Mouse (Mus musculus) ES-E14 (cell line): ENCODE measurements around the gene Rsph9. TPM values are rescaled to one million over a fixed set of nuclear protein-coding genes. Genes with fewer than 3 reads are reported as not detected.
A peak's percentile ranks its signal among the peaks of the same experiment; 100 is the strongest.

Source experiments
- DNase-seq: peaks from one replicate; pipeline ENCODE4 v3.0.0-alpha.2; 2013; ENCODE audit warnings: low read depth, low spot score
- H3K27ac ChIP-seq: 2 replicates; pipeline ENCODE4 v1.5.1; 2012; ENCODE audit warnings: low read depth, mild to moderate bottlenecking, low read length, moderate library complexity, mixed read lengths; ENCODE audit not compliant: poor library complexity, insufficient read depth, severe bottlenecking
- H3K36me3 ChIP-seq: 2 replicates; pipeline ENCODE4 v1.6.1; 2012; ENCODE audit warnings: mild to moderate bottlenecking, low read length, moderate library complexity, mixed read lengths; ENCODE audit not compliant: control insufficient read depth, poor library complexity, insufficient read depth, severe bottlenecking
- H3K4me1 ChIP-seq, 2 experiments: fragments of 150-350 bp in 1 of 2; sonication (generic) in 1 of 2; 2 replicates each; pipeline ENCODE4 v1.6.1; 2012; ENCODE audit warnings: low read length in 2 of 2, mild to moderate bottlenecking in 1 of 2, mixed read lengths in 1 of 2; ENCODE audit not compliant: control insufficient read depth in 2 of 2, insufficient read depth in 2 of 2, poor library complexity in 1 of 2
- H3K4me3 ChIP-seq, 2 experiments: fragments of 150-350 bp in 1 of 2; sonication (generic) in 1 of 2; 2 replicates each; pipeline ENCODE4 v1.5.1; 2012; ENCODE audit warnings: low read length in 2 of 2, low read depth in 1 of 2, mild to moderate bottlenecking in 1 of 2, mixed read lengths in 1 of 2; ENCODE audit not compliant: insufficient read depth in 1 of 2, poor library complexity in 1 of 2, severe bottlenecking in 1 of 2
- H3K9ac ChIP-seq: 2 replicates; pipeline ENCODE4 v1.6.1; 2012; ENCODE audit warnings: low read depth, mild to moderate bottlenecking, low read length, mixed read lengths; ENCODE audit not compliant: poor library complexity, insufficient read depth, severe bottlenecking
- H3K9me3 ChIP-seq: fragments of 150-350 bp; sonication (generic); 2 replicates; pipeline ENCODE4 v1.6.1; 2012; ENCODE audit warnings: low read depth, mild to moderate bottlenecking, low read length; ENCODE audit not compliant: control insufficient read depth, insufficient read depth
- CHD2 ChIP-seq: IDR thresholded peaks from 2 replicates; pipeline ENCODE4 v1.6.1; 2014; ENCODE audit warnings: mild to moderate bottlenecking, low read depth, low read length, inconsistent platforms
- HCFC1 ChIP-seq: IDR thresholded peaks from 2 replicates; pipeline ENCODE4 v1.6.1; 2012; ENCODE audit warnings: low read length, inconsistent platforms, borderline replicate concordance; ENCODE audit not compliant: insufficient read depth
- MAFK ChIP-seq: IDR thresholded peaks from 2 replicates; pipeline ENCODE4 v1.6.1; 2014; ENCODE audit warnings: mild to moderate bottlenecking, low read depth, low read length, inconsistent platforms; ENCODE audit not compliant: insufficient read depth
- ZC3H11A ChIP-seq: IDR thresholded peaks from 2 replicates; pipeline ENCODE4 v1.6.1; 2012; ENCODE audit warnings: low read depth, mild to moderate bottlenecking, inconsistent platforms, low read length, borderline replicate concordance
- ZNF384 ChIP-seq: IDR thresholded peaks from 2 replicates; pipeline ENCODE4 v1.6.1; 2012; ENCODE audit warnings: low read depth, low read length, inconsistent platforms
- in situ Hi-C, 2 experiments: fragments of 600-800 bp; cut with MboI; formaldehyde crosslinking; loops; one replicate each; pipeline ENCODE4 v1.15.1; 2025; ENCODE audit warnings: low sequenced_read_pairs in 2 of 2, inconsistent platforms in 1 of 2; ENCODE audit not compliant: unreplicated experiment in 2 of 2
- total RNA-seq: library from RNA; depleted of rRNA; stranded (reverse); fragments of 300-350 nt; gene quantifications from 2 replicates; pipeline ENCODE4 v1.2.3, GENCODE M21; 2012

Gene Rsph9
- total RNA-seq, 1 experiment = 0.85 TPM

DNA sequence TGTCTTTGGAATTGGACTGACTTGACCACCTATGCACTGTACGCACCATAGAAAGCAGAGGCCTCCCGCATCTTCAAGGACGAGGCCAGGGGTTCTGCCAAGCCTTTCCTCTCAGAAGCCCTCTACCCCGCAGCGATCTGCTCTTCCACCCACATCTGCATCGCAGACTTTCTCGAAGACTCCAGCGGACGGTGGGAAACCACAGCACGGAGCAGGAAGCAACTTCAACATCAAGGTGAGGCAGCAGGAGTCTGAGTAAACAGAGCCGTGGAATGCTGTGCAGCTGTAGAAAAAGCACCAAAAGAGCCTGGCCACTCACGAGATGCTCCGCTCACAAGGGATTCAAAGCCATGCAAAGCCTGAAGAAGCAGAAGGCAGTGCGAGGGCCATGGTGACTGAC is 52.1 kb downstream of the Rsph9 start:
- Histone ChIP-seq H3K4me1 (0 out of 4 replicates have a peak, but pooled peaks cover 0 to 3% of the 10 kb centered on the region in 2 experiments), H3K36me3 (no peaks in the 10 kb centered on the region), H3K9me3 (no peaks in the 10 kb centered on the region), H3K4me3 (no peak overlapping the region), H3K27ac (no peak overlapping the region), H3K9ac (no peak overlapping the region)
- TF ChIP-seq ZNF384 (no peak), ZC3H11A (no peak), CHD2 (no peak), MAFK (no peak), HCFC1 (no peak)
- no peak for DNase-seq
- in situ Hi-C loops = no loop called here

DNA sequence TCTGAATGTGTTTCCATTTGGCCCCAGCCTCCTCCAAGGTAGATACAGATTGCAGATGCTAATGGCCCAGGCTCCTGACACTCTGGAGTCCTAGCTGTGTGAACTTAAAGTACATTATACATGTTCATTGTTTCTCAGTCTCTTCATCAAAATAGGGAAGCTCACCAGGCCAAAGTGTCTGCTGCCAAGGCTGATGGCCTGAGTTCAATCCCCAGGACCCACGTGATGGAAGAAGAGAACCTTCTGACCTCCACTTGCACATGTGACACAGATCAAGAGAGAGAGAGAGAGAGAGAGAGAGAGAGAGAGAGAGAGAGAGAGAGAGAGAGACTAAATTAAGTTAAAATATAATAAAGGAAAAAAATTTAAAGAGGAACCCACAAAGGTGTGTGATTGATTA is 52.7 kb downstream of the Rsph9 start:
- in situ Hi-C loops = no loop called here
- H3K4me1 ChIP-seq = peaks cover 0 to 3% of the 10 kb centered on the region in 2 experiments; a peak in 1 of 4 replicates
- no peak for DNase-seq
- H3K27ac ChIP-seq = no peak overlapping the region
- H3K4me3 ChIP-seq = no peak overlapping the region
- no peak for TF ChIP-seq ZC3H11A
- TF ChIP-seq CHD2 = no peak
- TF ChIP-seq HCFC1 = no peak
- no peak for TF ChIP-seq MAFK
- TF ChIP-seq ZNF384 = no peak
- H3K36me3 ChIP-seq = no peaks in the 10 kb centered on the region
- H3K9ac ChIP-seq = no peak overlapping the region
- no peaks in the 10 kb centered on the region for H3K9me3 ChIP-seq

DNA sequence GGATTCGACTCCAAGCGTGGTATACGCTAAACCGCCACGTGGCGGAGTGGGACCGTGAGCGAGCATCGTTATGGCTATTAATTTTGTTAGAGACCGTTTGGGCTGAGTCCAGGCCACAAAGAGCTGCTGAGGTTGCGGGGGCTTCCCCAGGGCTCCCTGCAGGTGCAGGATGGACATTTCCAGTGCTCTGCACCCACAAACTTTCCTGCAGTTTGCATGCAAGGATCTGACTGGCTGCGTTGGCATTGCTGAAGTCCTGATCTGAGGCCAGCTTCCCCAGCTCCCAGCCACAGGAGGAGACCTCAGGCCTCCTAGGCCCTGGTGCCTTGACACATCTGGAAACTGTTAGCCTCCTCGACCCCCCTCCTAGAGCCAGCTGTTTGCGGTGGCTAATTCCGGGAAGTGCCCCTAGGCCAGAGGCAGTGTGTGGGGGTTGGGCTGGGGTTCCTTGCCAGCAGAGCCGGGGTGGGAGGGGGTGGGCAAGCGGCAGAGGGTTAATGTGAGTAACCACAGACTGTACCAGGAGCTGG is 57.6 kb downstream of the Rsph9 start:
- no peak for DNase-seq
- Histone ChIP-seq H3K9me3 (no peaks in the 10 kb centered on the region), H3K4me1 (peaks cover 0 to 9% of the 10 kb centered on the region in 2 experiments; a peak in 2 of 4 replicates), H3K9ac (no peak overlapping the region), H3K36me3 (no peaks in the 10 kb centered on the region), H3K4me3 (no peak overlapping the region), H3K27ac (no peak overlapping the region)
- in situ Hi-C loops = no loop called here
- TF ChIP-seq CHD2 (no peak), MAFK (no peak), HCFC1 (no peak), ZC3H11A (no peak), ZNF384 (no peak)

DNA sequence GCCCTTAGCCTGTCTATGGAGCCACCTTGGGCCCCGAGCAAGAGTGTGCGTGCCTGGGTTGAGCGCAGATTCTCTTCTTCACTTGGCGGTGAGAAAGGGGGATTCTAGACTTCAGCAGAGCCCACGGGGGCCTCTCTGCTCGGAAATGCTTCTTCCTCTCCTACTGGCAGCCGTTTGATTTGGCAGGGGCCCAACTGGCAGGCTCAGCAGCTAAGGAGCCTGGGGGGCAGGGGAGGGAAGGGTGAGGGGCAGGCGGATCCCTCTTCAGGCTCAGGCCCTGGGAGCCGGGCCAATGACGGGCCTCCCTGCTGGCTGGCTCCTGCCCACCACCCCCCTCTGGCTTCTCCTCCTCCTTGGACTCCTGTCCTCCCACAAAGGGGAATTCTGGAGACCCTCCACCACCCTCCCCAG is 59.9 kb downstream of the Rsph9 start:
- in situ Hi-C loops = no loop called here
- no peaks in the 10 kb centered on the region for H3K9me3 ChIP-seq
- no peaks in the 10 kb centered on the region for H3K36me3 ChIP-seq
- peak overlapping the region; percentile 27 to 51 for H3K4me3 ChIP-seq
- TF ChIP-seq CHD2 = no peak
- TF ChIP-seq ZNF384 = no peak
- no peak for TF ChIP-seq HCFC1
- no peak for TF ChIP-seq MAFK
- peak overlapping the region; percentile 73 for H3K9ac ChIP-seq
- no peak for DNase-seq
- H3K4me1 ChIP-seq = peaks cover 3 to 15% of the 10 kb centered on the region in 2 experiments; a peak in 2 of 4 replicates
- no peak overlapping the region for H3K27ac ChIP-seq
